In the genomic region with DNA sequence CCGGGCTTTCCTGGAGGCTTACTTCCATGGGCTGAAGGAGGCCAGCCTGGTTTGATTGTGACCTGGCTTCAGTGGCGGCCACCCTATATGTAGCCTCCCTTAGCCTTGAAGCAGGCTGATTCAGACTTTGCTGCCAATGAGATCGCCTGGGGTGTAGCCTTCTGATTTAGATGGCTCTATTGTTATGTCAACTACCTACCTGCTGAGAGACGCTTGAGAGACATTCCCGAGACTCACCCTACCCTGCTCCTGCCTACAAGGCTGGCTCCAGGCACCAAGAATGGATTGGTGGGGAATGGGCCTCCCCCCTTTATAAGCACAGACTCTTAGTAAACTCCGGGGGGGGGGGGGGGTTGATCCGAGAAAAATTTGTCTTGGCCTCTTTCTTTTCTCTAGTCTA, we compare ENCODE assay signal across 18 mouse cellular contexts. TPM values are rescaled to one million over a fixed set of nuclear protein-coding genes. Genes with fewer than 3 reads are reported as not detected.
A peak's percentile ranks its signal among the peaks of the same experiment; 100 is the strongest.
DNase-seq lines count a peak whose midpoint lies in the region; ATAC-seq lines count a peak whose summit lies in the region.
"Had no signal": no experiment of that assay in that cellular context is flagged by ENCODE, and none has a peak within 500 bp of the region (broad histone marks: within the 10 kb centered on the region; RNA-seq: fewer than 3 reads in every experiment).

No protein-coding gene starts in this region.

- peaks cover 14% of the 10 kb centered on the region; the same call in 1 of the 2 replicates for H3K27me3 ChIP-seq in kidney, embryonic 16.5 days (ENCODE audit: insufficient read depth, low read length)
- peaks cover 13% of the 10 kb centered on the region for H3K27me3 ChIP-seq in megakaryocyte, embryonic 14.5 days (replicated peaks)
- no peaks in the 10 kb centered on the region for H3K27me3 ChIP-seq in intestine, embryonic 16.5 days (replicated peaks; ENCODE audit: control insufficient read depth, insufficient read depth, low read length)
- H3K27me3 ChIP-seq: stomach, embryonic 15.5 days had no signal

- no peak overlapping the region for H3K4me3 ChIP-seq in kidney, embryonic 16.5 days (ENCODE audit: low read length)
- peak overlapping the region; percentile 44 for H3K4me3 ChIP-seq in megakaryocyte, embryonic 14.5 days (replicated peaks)
- H3K4me3 ChIP-seq in intestine, embryonic 16.5 days (ENCODE audit: low read length), result no peak overlapping the region
- H3K4me3 ChIP-seq: forebrain, embryonic 13.5 days; limb, embryonic 15.5 days; midbrain, embryonic 15.5 days; stomach, embryonic 15.5 days had no signal

- no peaks in the 10 kb centered on the region for H3K36me3 ChIP-seq in kidney, embryonic 16.5 days (ENCODE audit: insufficient read depth, low read length)
- peaks cover 28% of the 10 kb centered on the region for H3K36me3 ChIP-seq in megakaryocyte, embryonic 14.5 days (replicated peaks; ENCODE audit: low read length)
- H3K36me3 ChIP-seq in intestine, embryonic 16.5 days (ENCODE audit: control insufficient read depth, insufficient read depth, low read length), result no peaks in the 10 kb centered on the region
- H3K36me3 ChIP-seq: limb, embryonic 15.5 days; midbrain, embryonic 15.5 days; stomach, embryonic 15.5 days had no signal

- ATAC-seq in kidney, embryonic 16.5 days (ENCODE audit: low FRiP score, low TSS enrichment), result no peak
- ATAC-seq in megakaryocyte, adult 5-6 weeks (ENCODE audit: poor library complexity, severe bottlenecking), result no peak
- no peak for ATAC-seq in intestine, embryonic 16.5 days
- ATAC-seq: forebrain, embryonic 13.5 days; hindbrain, embryonic 16.5 days; midbrain, embryonic 15.5 days had no signal

- no peaks in the 10 kb centered on the region for H3K9me3 ChIP-seq in kidney, embryonic 16.5 days (ENCODE audit: low read length)
- H3K9me3 ChIP-seq in megakaryocyte, embryonic 14.5 days, result no peaks in the 10 kb centered on the region
- no peaks in the 10 kb centered on the region for H3K9me3 ChIP-seq in intestine, embryonic 16.5 days (ENCODE audit: control insufficient read depth, low read length)
- H3K9me3 ChIP-seq: forebrain, embryonic 13.5 days; limb, embryonic 15.5 days; midbrain, embryonic 15.5 days; stomach, embryonic 15.5 days had no signal

- DNase-seq in kidney, adult 18-20 months, result no peak
- no peak for DNase-seq in adrenal gland, adult (ENCODE audit: inconsistent age in 2 of 2, low spot score in 1 of 2)
- DNase-seq in urinary bladder, adult 18-20 months (ENCODE audit: low spot score in 2 of 2), result no peak
- DNase-seq: adrenal gland, adult 8-10 months; cerebellum, adult 11 months; cerebellum, postnatal 25 days; gastrocnemius, postnatal 25 days; heart, postnatal 4 days; kidney, adult 9 months had no signal

- H3K4me2 ChIP-seq in kidney, embryonic 16.5 days (replicated peaks; ENCODE audit: low read depth, low read length), result peak overlapping the region; percentile 85; the same call in 1 of the 2 replicates
- H3K4me2 ChIP-seq in intestine, embryonic 16.5 days (ENCODE audit: low read depth, low read length), result peak overlapping the region; percentile 75; the same call in 1 of the 2 replicates
- H3K4me2 ChIP-seq: forebrain, embryonic 13.5 days; limb, embryonic 15.5 days; midbrain, embryonic 15.5 days had no signal

- no peak overlapping the region for H3K27ac ChIP-seq in kidney, embryonic 16.5 days (ENCODE audit: low read length)
- no peak overlapping the region for H3K27ac ChIP-seq in intestine, embryonic 16.5 days (ENCODE audit: low read length)
- H3K27ac ChIP-seq: forebrain, embryonic 13.5 days; limb, embryonic 15.5 days; midbrain, embryonic 15.5 days; stomach, embryonic 15.5 days had no signal

- H3K4me1 ChIP-seq in kidney, embryonic 16.5 days (ENCODE audit: insufficient read depth, low read length), result peaks cover 20% of the 10 kb centered on the region
- peaks cover 57% of the 10 kb centered on the region for H3K4me1 ChIP-seq in megakaryocyte, embryonic 14.5 days
- H3K4me1 ChIP-seq in intestine, embryonic 16.5 days (ENCODE audit: control insufficient read depth, insufficient read depth, low read length), result peaks cover 28% of the 10 kb centered on the region

- 31% methylated on average over 7 of the region's 7 CpGs for WGBS in kidney, embryonic 16.5 days
- 29% methylated on average over 7 of the region's 7 CpGs for WGBS in intestine, embryonic 16.5 days

- H3K9ac ChIP-seq in kidney, embryonic 16.5 days (replicated peaks; ENCODE audit: low read length), result no peak overlapping the region
- H3K9ac ChIP-seq in intestine, embryonic 16.5 days (ENCODE audit: low read depth, low read length), result no peak overlapping the region
- H3K9ac ChIP-seq: forebrain, embryonic 13.5 days; limb, embryonic 15.5 days; midbrain, embryonic 15.5 days; stomach, embryonic 15.5 days had no signal

RNA-seq across cellular contexts. Expression of gene Rnf213, which starts 2.5 kb away (rescaled TPM):
- 5.5 and 5.6 TPM in 2 replicates for polyA plus RNA-seq in kidney, embryonic 16.5 days (2015; fragmentation: Nextera tagmentation; extraction: Ambion mirVana)
- polyA plus RNA-seq in megakaryocyte, embryonic 14.5 days (2012; ENCODE audit: insufficient read depth, low replicate concordance), result 1.2 TPM in 1 of 2 replicates, not detected in the other
- total RNA-seq in megakaryocyte, adult 5-6 weeks (2015), result 108 and 121 TPM in 2 replicates
- 70.7 and 84.8 TPM in 2 replicates for total RNA-seq in megakaryocyte, adult 5-6 weeks (2017)
- polyA plus RNA-seq in intestine, embryonic 16.5 days (2015; fragmentation: Nextera tagmentation; extraction: Ambion mirVana), result 7.0 and 7.5 TPM in 2 replicates

RNA-seq across cellular contexts. Expression of gene Slc26a11, which starts 40.0 kb away (rescaled TPM):
- 11.3 and 12.5 TPM in 2 replicates for polyA plus RNA-seq in kidney, embryonic 16.5 days (2015; fragmentation: Nextera tagmentation; extraction: Ambion mirVana)
- polyA plus RNA-seq in megakaryocyte, embryonic 14.5 days (2012; ENCODE audit: insufficient read depth, low replicate concordance), result 1.5 and 2.0 TPM in 2 replicates
- 4.8 and 6.0 TPM in 2 replicates for total RNA-seq in megakaryocyte, adult 5-6 weeks (2015)
- total RNA-seq in megakaryocyte, adult 5-6 weeks (2017), result 1.2 and 3.4 TPM in 2 replicates
- 9.0 and 10.5 TPM in 2 replicates for polyA plus RNA-seq in intestine, embryonic 16.5 days (2015; fragmentation: Nextera tagmentation; extraction: Ambion mirVana)

RNA-seq across cellular contexts. Expression of gene Sgsh, which starts 40.1 kb away (rescaled TPM):
- polyA plus RNA-seq in kidney, embryonic 16.5 days (2015; fragmentation: Nextera tagmentation; extraction: Ambion mirVana), result 8.3 and 8.7 TPM in 2 replicates
- 3.4 TPM in 1 of 2 replicates, not detected in the other for polyA plus RNA-seq in megakaryocyte, embryonic 14.5 days (2012; ENCODE audit: insufficient read depth, low replicate concordance)
- total RNA-seq in megakaryocyte, adult 5-6 weeks (2015), result 12.9 and 15.0 TPM in 2 replicates
- 12.9 and 15.8 TPM in 2 replicates for total RNA-seq in megakaryocyte, adult 5-6 weeks (2017)
- 8.2 and 8.3 TPM in 2 replicates for polyA plus RNA-seq in intestine, embryonic 16.5 days (2015; fragmentation: Nextera tagmentation; extraction: Ambion mirVana)
